Mouse (Mus musculus) CD4-positive, CD25-positive, alpha-beta regulatory T cell, adult 4 months (primary cell): Measurements from ENCODE around the gene Pou2f2. TPM values are rescaled to one million over a fixed set of nuclear protein-coding genes. Genes with fewer than 3 reads are reported as not detected.

ENCODE experiments used
- ATAC-seq: one replicate; pipeline ENCODE4 v1.8.0; 2017
- polyA plus RNA-seq, 2 experiments: library from polyadenylated mRNA; unstranded; fragments of 100-300 nt; shearing (Covaris generic); gene quantifications; one replicate each; pipeline ENCODE4 v1.2.1; 2017

Gene Pou2f2
- polyA plus RNA-seq, 2 experiments from 2014 or later = 25.9 to 29.4 TPM

DNA sequence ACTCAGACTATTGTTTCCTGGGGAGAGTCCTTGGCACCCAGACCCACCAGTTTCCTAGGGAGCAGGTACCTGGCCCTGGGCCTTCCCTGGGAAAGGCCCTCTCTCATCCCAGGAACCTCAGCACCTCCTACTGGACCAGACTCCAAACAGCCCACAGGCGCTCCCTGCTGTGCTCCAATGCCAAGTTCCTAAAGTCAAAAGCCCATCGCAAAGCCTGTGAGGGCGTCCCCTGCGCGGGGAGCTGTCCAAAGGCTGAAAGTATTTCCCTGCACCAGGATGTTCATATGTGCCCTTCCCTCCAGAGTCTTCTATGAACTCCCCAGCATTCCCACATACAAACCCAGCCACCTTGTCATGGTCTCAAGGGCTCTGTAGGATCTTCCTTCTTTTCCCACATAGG lies 37.8 kb downstream of the Pou2f2 start:
- ATAC-seq = no peak

GRCm38 (mm10) chr7:25137553-25137952 lies 42.0 kb downstream of the Pou2f2 start:
- ATAC-seq = no peak

GRCm38 (mm10) chr7:25133092-25134049 lies 46.2 kb downstream of the Pou2f2 start:
- ATAC-seq = peak; percentile 66

- peak; percentile 85 for ATAC-seq
Measured at GRCm38 (mm10) chr7:25132318-25132960, 47.1 kb downstream of the Pou2f2 start.

DNA sequence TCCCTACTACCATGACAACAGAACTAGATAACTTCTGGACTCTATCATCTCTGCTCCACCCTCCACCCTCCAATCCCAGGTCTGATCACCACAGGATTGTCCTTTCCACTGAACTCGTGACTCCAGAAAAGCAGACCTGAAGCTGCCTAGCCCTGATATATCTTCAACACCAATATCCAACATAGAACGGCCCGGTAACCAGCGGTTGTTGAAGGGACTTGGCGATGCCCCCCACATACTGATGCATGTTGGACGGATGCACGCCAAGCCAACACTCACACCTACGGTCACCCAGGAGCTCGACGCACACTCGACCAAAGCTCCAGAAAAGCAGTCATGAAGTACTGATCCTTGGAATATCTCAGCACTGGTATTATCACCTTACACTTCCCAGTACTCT lies 48.3 kb downstream of the Pou2f2 start:
- ATAC-seq = no peak

GRCm38 (mm10) chr7:25130565-25130964 lies 49.0 kb downstream of the Pou2f2 start:
- ATAC-seq = peak; percentile 14

- ATAC-seq = no peak
Measured at GRCm38 (mm10) chr7:25129390-25129979, 50.0 kb downstream of the Pou2f2 start.

DNA sequence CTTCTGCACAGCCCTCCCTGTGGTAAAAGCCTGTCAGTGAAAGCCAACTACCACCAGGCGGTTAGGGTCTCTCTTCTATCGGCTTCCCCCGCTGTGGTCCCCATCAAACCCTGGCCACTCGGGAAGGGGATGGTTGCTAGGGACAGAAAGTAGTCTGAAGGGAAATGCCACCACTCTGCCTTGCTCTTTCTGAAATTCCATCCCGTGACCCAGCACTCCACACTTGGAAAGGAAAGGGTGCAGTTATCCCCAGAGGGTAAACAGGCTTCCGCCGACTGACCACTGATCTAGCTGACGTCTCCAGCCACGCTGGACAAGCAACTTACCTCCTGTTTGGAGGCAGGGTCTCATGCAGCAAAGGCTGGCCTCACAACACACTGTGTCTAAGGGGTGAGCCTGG lies 51.6 kb downstream of the Pou2f2 start:
- ATAC-seq = no peak

DNA sequence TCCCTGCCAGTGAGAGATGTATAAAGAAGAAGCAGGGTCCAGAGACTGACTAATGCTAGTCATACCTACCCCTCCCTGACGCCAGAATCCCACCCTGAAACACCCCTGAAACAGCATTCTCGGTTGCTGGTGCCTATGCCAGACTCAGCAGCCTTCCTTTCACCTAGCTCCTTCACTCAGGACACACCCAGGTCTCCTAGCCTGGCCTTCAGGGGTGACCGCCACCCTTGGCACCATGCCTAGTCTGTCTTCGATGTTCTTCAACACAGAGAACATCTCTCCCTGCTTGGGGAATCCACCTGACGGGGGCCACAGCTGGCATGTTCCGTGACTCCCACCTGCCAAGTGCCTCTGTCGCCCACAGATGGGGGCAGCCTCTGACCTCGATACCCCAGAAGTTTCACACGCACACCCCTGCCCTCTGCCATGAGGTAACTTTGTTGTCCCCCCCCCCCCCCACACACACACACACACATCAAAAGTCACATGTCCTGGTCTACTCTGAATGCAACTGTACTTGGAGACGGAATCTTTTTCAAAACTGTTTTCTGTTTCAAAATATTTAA lies 53.7 kb downstream of the Pou2f2 start:
- ATAC-seq = peak; percentile 20

DNA sequence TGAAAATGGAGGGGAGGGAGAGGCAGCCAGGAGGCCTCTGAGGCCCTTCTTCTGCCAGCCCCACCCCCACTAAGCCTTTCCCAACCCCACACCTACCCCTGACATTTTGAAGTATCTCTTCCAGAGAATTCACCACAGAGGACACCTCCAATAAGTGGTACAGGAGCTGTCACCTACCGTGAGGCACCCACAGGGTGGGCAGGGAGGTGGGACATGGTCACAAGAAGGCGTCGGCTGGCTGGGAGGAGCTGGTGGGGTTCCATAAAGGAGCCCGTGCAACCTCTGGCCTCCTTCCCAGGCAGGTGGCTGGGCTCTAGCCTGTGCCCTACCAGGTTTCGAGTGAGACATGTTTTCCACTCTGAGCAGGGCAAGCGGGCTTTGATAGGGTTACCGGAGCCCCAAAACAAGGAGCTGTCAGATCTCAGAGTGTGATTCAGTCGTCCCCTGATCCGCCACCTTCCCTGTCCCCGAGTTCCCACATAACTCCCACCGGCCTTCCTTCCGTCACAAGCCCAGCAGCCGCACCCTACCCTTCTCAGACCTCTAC lies 58.2 kb downstream of the Pou2f2 start:
- ATAC-seq = peak; percentile 15

- peak; percentile 89 for ATAC-seq
Measured at GRCm38 (mm10) chr7:25120061-25120834, 59.3 kb downstream of the Pou2f2 start.

GRCm38 (mm10) chr7:25112956-25113603 lies 66.4 kb downstream of the Pou2f2 start:
- no peak for ATAC-seq

- ATAC-seq = no peak
Measured at GRCm38 (mm10) chr7:25112178-25112955, 67.2 kb downstream of the Pou2f2 start.

GRCm38 (mm10) chr7:25110336-25110735 lies 69.2 kb downstream of the Pou2f2 start:
- no peak for ATAC-seq

DNA sequence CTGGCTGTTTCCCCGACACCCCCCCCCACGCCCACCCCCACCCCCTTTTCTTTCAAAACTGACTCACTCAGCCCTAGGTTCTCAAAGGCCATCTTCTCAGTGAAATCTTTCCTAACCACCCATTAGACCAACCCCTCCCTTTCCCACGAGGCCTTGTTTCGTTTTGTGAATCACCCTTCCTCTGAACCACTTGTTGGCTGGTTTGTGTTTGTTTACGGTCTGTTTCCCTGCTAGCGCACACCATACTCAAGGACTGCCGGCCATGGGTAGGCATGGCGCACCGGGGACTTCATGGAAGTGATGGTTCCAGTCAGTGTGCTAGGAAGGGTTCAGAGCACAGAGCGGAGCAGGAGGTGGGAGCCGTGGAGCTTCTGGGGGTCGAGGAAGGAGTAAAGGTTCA lies 70.2 kb downstream of the Pou2f2 start:
- no peak for ATAC-seq

- ATAC-seq = peak; percentile 57
Measured at GRCm38 (mm10) chr7:25106790-25107502, 72.6 kb downstream of the Pou2f2 start.

GRCm38 (mm10) chr7:25105411-25106160 lies 73.9 kb downstream of the Pou2f2 start:
- peak; percentile 81 for ATAC-seq

- ATAC-seq = no peak
Measured at GRCm38 (mm10) chr7:25099581-25099980, 79.9 kb downstream of the Pou2f2 start.

- no peak for ATAC-seq
Measured at GRCm38 (mm10) chr7:25098169-25098568, 81.4 kb downstream of the Pou2f2 start.
